In the genomic region with DNA sequence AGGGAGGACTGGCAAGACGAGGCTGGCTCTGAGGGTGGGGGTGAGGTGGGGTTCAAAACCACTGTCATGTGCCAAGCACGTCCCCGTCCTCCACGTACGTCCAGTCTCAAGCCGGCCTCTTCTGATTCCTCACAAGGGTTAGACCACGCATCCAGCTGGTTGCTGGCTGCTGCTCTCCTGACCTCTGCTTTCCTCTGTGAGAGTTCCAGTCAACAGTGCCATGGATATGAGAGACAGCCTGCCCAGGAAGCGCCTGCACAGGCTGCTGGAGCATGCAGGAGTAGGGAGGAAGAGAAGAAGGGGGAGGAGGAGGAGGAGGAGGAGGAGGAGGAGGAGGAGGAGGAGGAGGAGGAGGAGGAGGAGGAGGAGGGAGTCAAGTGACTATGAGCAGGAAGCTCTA, we compare ENCODE assay signal across 18 mouse cellular contexts.
DNase-seq lines count a peak whose midpoint lies in the region; ATAC-seq lines count a peak whose summit lies in the region.
"Had no signal": no experiment of that assay in that cellular context is flagged by ENCODE, and none has a peak within 500 bp of the region (broad histone marks: within the 10 kb centered on the region; RNA-seq: fewer than 3 reads in every experiment).

No protein-coding gene starts in this region.

- H3K36me3 ChIP-seq in kidney, embryonic 14.5 days (ENCODE audit: control insufficient read depth, insufficient read depth, low read length): no peaks in the 10 kb centered on the region
- no peaks in the 10 kb centered on the region for H3K36me3 ChIP-seq in lung, embryonic 16.5 days (ENCODE audit: control insufficient read depth, insufficient read depth, low read length)
- no peaks in the 10 kb centered on the region for H3K36me3 ChIP-seq in embryonic facial prominence, embryonic 10.5 days (replicated peaks)
- H3K36me3 ChIP-seq: forebrain, embryonic 10.5 days; heart, embryonic 13.5 days had no signal

- H3K27ac ChIP-seq in kidney, embryonic 14.5 days (ENCODE audit: low read depth, low read length): no peak overlapping the region
- H3K27ac ChIP-seq in lung, embryonic 16.5 days (ENCODE audit: low read length): no peak overlapping the region
- H3K27ac ChIP-seq in embryonic facial prominence, embryonic 10.5 days (replicated peaks): 0 out of 2 replicates have a peak overlapping the region, but pooled peaks have one; percentile 30
- H3K27ac ChIP-seq: heart, embryonic 13.5 days had no signal

- DNase-seq in embryo, embryonic 10 days (ENCODE audit: low spot score): peak; percentile 25
- DNase-seq in embryo, embryonic 10.5 days (ENCODE audit: low spot score): no peak
- no peak for DNase-seq in kidney, adult 18-20 months
- DNase-seq in lung, postnatal 25 days (ENCODE audit: low spot score): no peak
- peak; percentile 25 for DNase-seq in embryonic facial prominence, embryonic 10.5 days (ENCODE audit: low spot score)
- no peak for DNase-seq in thymus, postnatal 25 days
- DNase-seq: adrenal gland, adult 2 months; cerebellum, adult 8-10 months; forebrain, postnatal 0 days; heart, postnatal 36 days; kidney, adult 11 months; left cerebral cortex, postnatal 4 days; liver, postnatal 0 days; thymus, postnatal 14 days had no signal

- no peak overlapping the region for H3K4me3 ChIP-seq in kidney, embryonic 14.5 days (ENCODE audit: low read length)
- no peak overlapping the region for H3K4me3 ChIP-seq in lung, embryonic 16.5 days (ENCODE audit: low read length)
- no peak overlapping the region for H3K4me3 ChIP-seq in embryonic facial prominence, embryonic 10.5 days
- H3K4me3 ChIP-seq: forebrain, embryonic 10.5 days; heart, embryonic 13.5 days had no signal

- H3K4me2 ChIP-seq in kidney, embryonic 14.5 days (replicated peaks; ENCODE audit: low read depth, low read length): no peak overlapping the region
- no peak overlapping the region for H3K4me2 ChIP-seq in lung, embryonic 16.5 days (ENCODE audit: low read depth, low read length)
- H3K4me2 ChIP-seq: heart, embryonic 13.5 days had no signal

- H3K27me3 ChIP-seq in kidney, embryonic 14.5 days (ENCODE audit: control insufficient read depth, insufficient read depth, low read length): no peaks in the 10 kb centered on the region
- no peaks in the 10 kb centered on the region for H3K27me3 ChIP-seq in lung, embryonic 16.5 days (ENCODE audit: control insufficient read depth, insufficient read depth, low read depth, low read length)
- no peaks in the 10 kb centered on the region for H3K27me3 ChIP-seq in embryonic facial prominence, embryonic 10.5 days (replicated peaks; ENCODE audit: low read depth, poor library complexity, severe bottlenecking)

- WGBS in kidney, embryonic 14.5 days: 56% methylated on average over 7 of the region's 8 CpGs
- WGBS in lung, embryonic 16.5 days: 35% methylated on average over 7 of the region's 8 CpGs
- WGBS in embryonic facial prominence, embryonic 10.5 days: 54% methylated on average over 8 of the region's 8 CpGs

- ATAC-seq in kidney, embryonic 14.5 days (ENCODE audit: low FRiP score, low TSS enrichment): peak; percentile 39; the same call in 1 of the 2 replicates
- peak; percentile 43; the same call in 1 of the 2 replicates for ATAC-seq in lung, embryonic 16.5 days (ENCODE audit: low read depth)
- ATAC-seq: forebrain, postnatal 0 days; liver, postnatal 0 days had no signal

- H3K9me3 ChIP-seq in kidney, embryonic 14.5 days (ENCODE audit: control insufficient read depth, low read length): no peaks in the 10 kb centered on the region
- H3K9me3 ChIP-seq in lung, embryonic 16.5 days (ENCODE audit: control insufficient read depth, low read length): no peaks in the 10 kb centered on the region
- H3K9me3 ChIP-seq in embryonic facial prominence, embryonic 10.5 days: no peaks in the 10 kb centered on the region
- H3K9me3 ChIP-seq: forebrain, embryonic 10.5 days; heart, embryonic 13.5 days had no signal

- H3K9ac ChIP-seq in kidney, embryonic 14.5 days (ENCODE audit: low read depth, low read length): no peak overlapping the region
- H3K9ac ChIP-seq in lung, embryonic 16.5 days (ENCODE audit: low read length): no peak overlapping the region
- H3K9ac ChIP-seq: forebrain, postnatal 0 days; heart, embryonic 13.5 days; liver, postnatal 0 days had no signal

- no peaks in the 10 kb centered on the region for H3K4me1 ChIP-seq in kidney, embryonic 14.5 days (ENCODE audit: control insufficient read depth, insufficient read depth, low read length)
- no peaks in the 10 kb centered on the region for H3K4me1 ChIP-seq in lung, embryonic 16.5 days (replicated peaks; ENCODE audit: control insufficient read depth, insufficient read depth, low read length)
- peaks cover 42% of the 10 kb centered on the region for H3K4me1 ChIP-seq in embryonic facial prominence, embryonic 10.5 days
- H3K4me1 ChIP-seq: heart, embryonic 13.5 days had no signal

Comparison
In these comparisons a context has a peak if more than half of its experiments do, and no peak if none do; other contexts are left out.
1. DNase-seq: peak in embryo, embryonic 10 days (single experiment) and embryonic facial prominence, embryonic 10.5 days (single experiment); none in embryo, embryonic 10.5 days (single experiment), kidney, adult 18-20 months (single experiment), lung, postnatal 25 days (single experiment) and thymus, postnatal 25 days (single experiment).